8 mouse cellular contexts compared by ENCODE assay signal in the genomic region with DNA sequence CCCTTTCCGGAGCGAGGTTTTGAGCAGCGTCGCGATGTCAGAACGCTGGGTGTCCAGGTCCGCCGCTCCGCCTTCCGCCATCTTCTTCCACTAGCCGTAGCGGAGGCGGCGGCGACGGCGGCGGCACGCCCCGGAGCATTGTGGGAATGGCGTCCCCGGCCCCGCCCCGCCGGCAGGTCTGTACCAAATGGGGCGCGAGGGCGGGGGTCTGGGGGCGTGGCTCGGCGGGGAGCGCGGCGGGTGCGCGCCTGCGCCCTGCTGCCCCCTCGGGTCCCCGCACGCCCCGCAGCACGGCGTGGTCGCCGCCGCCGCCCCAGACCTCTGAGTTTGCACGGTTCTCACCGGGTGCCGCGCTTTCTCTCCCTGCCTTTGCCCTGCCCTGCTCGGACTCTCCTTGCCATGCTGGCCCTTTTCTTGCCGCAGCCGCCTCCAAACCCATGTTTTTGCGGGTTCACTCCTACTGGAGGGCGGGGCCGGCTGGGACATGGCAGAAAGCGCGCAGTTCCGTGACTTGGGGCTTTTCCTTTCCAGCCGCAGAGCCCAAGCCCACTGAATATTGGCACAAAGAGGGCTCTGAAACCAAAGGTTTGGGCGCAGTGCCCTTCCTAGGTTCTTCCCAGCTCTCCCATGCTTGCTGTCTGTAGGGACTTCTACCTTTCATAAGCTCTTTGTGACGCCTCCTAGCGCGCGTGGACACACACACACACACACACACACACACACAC. TPM values are rescaled to one million over a fixed set of nuclear protein-coding genes. Genes with fewer than 3 reads are reported as not detected.
A peak's percentile ranks its signal among the peaks of the same experiment; 100 is the strongest.
DNase-seq lines count a peak whose midpoint lies in the region; ATAC-seq lines count a peak whose summit lies in the region.

A gene (minus strand): TSS at position 161 of the 725 bp plus-strand sequence.

- peak; percentile 96 for DNase-seq in NIH3T3 (ENCODE audit: low read depth)
- DNase-seq in cerebellum, postnatal 10 days, result peak; percentile 98 to 99
- peak; percentile 84 to 88 for DNase-seq in frontal cortex, postnatal 14 days (ENCODE audit: low spot score in 2 of 2)
- DNase-seq in hindbrain, embryonic 14.5 days (ENCODE audit: low spot score), result peak; percentile 93
- DNase-seq in layer of hippocampus, postnatal 36 days, result peak; percentile 92 to 94
- peak; percentile 96 for DNase-seq in lung, postnatal 36 days
- peak; percentile 96 for DNase-seq in retina, postnatal 1 day
- peak; percentile 84 to 92 for DNase-seq in urinary bladder, adult 18-20 months (ENCODE audit: low spot score in 2 of 2)

- H3K36me3 ChIP-seq in hindbrain, embryonic 14.5 days (replicated peaks; ENCODE audit: control insufficient read depth, insufficient read depth), result no peaks in the 10 kb centered on the region

- WGBS in hindbrain, embryonic 14.5 days, result under 1% methylated on average over 62 of the region's 66 CpGs

- peak within 1 kb of the TSS; percentile 64 for H3K4me2 ChIP-seq in hindbrain, embryonic 14.5 days (replicated peaks)

- ATAC-seq in hindbrain, embryonic 14.5 days (ENCODE audit: low FRiP score), result peak; percentile 93

- peak within 1 kb of the TSS; percentile 95 for H3K9ac ChIP-seq in hindbrain, embryonic 14.5 days

- H3K4me3 ChIP-seq in hindbrain, embryonic 14.5 days (replicated peaks; ENCODE audit: low read length), result peak within 1 kb of the TSS; percentile 96

- H3K4me1 ChIP-seq in hindbrain, embryonic 14.5 days (replicated peaks; ENCODE audit: control insufficient read depth, insufficient read depth, low read length), result peaks cover 10% of the 10 kb centered on the region

- no peaks in the 10 kb centered on the region for H3K27me3 ChIP-seq in hindbrain, embryonic 14.5 days (ENCODE audit: control insufficient read depth, insufficient read depth, low read length)

- H3K9me3 ChIP-seq in hindbrain, embryonic 14.5 days (ENCODE audit: control insufficient read depth, low read length), result no peaks in the 10 kb centered on the region

- H3K27ac ChIP-seq in hindbrain, embryonic 14.5 days, result peak within 1 kb of the TSS; percentile 96

RNA-seq across cellular contexts. Expression of the gene that starts here (rescaled TPM):
- 93.2 and 99.7 TPM in 2 replicates for polyA plus RNA-seq in hindbrain, embryonic 14.5 days (2014; fragmentation: Nextera tagmentation; extraction: Ambion mirVana)
- total RNA-seq in layer of hippocampus, postnatal 36 days (2021), result 10 to 100 TPM; 98.9 to 99.7 TPM

Comparison
In these comparisons a context has a peak if more than half of its experiments do, and no peak if none do; other contexts are left out.
1. Peak in every context shown above with its lines: DNase-seq, ATAC-seq, H3K4me3 ChIP-seq and H3K27ac ChIP-seq.